Mouse (Mus musculus): Measurements from ENCODE around the gene Fbxo41. TPM values are rescaled to one million over a fixed set of nuclear protein-coding genes. Genes with fewer than 3 reads are reported as not detected.
"Not testable (repeated sequence)": the region's sequence is repeated elsewhere in the genome, so short reads cannot be mapped to it uniquely, and the experiment has no call there.

Fbxo41 gene
- polyA plus RNA-seq, 1 experiment from 2014 or later: 1.1 TPM

DNA sequence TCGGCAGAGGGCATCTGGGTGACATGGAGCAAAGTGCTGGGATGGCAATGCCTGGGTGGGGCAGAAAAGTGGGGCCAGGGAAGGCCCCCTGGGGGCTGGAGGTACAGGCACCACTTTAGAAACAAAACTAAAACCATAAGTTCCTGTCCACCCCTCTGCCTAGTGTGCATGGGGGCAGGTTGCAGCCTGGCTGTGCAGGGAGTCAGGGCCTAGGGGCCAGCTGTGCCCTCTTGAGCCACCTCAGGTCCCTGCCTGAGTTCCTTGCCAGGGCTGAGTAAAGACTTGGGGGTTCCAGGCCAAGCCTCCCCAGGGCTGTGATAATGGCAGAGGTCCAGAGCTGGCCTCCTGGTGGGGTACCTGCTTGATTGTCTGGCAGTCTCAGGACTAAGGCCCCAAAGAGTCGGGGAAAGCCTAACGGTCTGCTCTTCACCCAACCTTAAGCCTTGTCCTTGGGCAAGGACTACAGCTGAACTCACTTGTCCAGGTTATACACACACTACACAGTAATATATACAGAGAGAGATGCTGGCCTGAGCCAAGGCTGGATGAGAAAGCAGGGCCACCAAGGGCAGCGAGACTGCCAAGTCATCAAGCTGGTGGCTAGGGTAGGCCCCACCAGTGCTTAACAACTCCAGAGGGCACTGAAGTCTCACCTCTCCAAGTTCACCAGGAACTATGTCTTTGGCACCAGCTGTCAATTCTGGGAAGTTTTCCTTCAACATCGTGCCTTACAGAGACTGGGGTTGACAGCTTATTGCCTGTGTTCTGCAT, 32.9 kb downstream of the Fbxo41 start:
- no peak overlapping the region for H3K27ac ChIP-seq (ENCODE audit: low read depth, low read length)
- H3K9me3 ChIP-seq (ENCODE audit: control insufficient read depth, low read length): no peaks in the 10 kb centered on the region
- no peaks in the 10 kb centered on the region for H3K27me3 ChIP-seq (ENCODE audit: control insufficient read depth, insufficient read depth, low read length)
- peaks cover 27% of the 10 kb centered on the region for H3K36me3 ChIP-seq (ENCODE audit: control insufficient read depth, insufficient read depth, low read length)
- no peak overlapping the region for H3K9ac ChIP-seq (ENCODE audit: low read length)
- ATAC-seq (replicated peaks; ENCODE audit: low FRiP score) (no peak), DNase-seq (ENCODE audit: low spot score) (no peak)
- no peak overlapping the region for H3K4me3 ChIP-seq (ENCODE audit: low read depth, low read length)
- no peaks in the 10 kb centered on the region for H3K4me1 ChIP-seq (replicated peaks; ENCODE audit: control insufficient read depth, insufficient read depth, low read length)
- 85% methylated on average over 5 of the region's 5 CpGs for WGBS
- no peak overlapping the region for H3K4me2 ChIP-seq (ENCODE audit: low read depth, low read length, severe bottlenecking)

DNA sequence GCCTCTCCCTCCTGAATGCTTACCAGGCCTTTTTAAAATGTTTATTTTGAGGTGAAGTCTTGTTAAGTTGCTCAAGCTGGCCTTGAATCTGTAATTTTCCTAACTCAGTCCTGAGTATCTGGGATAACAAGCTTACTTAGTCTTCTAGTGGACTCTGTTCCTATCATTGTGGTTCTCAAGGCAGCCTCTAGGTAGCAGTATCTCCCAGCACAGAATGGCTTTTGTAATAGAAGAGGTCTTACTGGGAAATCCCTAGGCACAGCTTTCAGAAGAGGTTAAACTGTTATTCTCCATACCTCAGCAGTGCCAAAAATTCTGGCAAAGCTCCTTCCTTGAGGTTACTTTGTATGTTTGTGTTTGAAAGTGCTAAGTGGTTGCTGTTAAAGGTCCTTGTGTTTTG, 37.4 kb downstream of the Fbxo41 start:
- no peak for DNase-seq (ENCODE audit: low spot score)
- H3K27ac ChIP-seq (ENCODE audit: low read depth, low read length): no peak overlapping the region
- no peak for ATAC-seq (replicated peaks; ENCODE audit: low FRiP score)

DNA sequence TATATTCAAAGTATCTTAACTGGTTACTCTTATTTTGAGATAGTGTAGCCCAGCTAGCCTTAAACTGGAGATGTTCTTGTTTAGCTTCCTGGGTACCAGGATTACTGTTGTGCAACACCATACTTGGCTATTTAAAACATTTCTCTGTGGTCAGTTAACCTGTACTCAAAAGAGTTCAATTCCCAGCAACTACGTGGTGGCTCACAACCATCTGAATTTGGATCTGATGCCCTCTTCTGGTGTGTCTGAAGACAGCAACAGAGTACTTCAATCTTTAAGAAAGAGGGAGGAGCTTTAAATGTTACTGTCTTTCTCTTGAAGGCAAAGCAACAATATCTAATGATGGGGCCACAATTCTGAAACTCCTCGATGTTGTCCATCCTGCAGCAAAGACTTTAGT, 43.2 kb downstream of the Fbxo41 start:
- H3K9me3 ChIP-seq (ENCODE audit: control insufficient read depth, low read length): no peaks in the 10 kb centered on the region
- no peaks in the 10 kb centered on the region for H3K27me3 ChIP-seq (ENCODE audit: control insufficient read depth, insufficient read depth, low read length)
- H3K27ac ChIP-seq (ENCODE audit: low read depth, low read length): no peak overlapping the region
- no peaks in the 10 kb centered on the region for H3K4me1 ChIP-seq (replicated peaks; ENCODE audit: control insufficient read depth, insufficient read depth, low read length)
- ATAC-seq (replicated peaks; ENCODE audit: low FRiP score): no peak
- WGBS: 93% methylated on average over 2 of the region's 2 CpGs
- no peak overlapping the region for H3K9ac ChIP-seq (ENCODE audit: low read length)
- no peak for DNase-seq (ENCODE audit: low spot score)
- H3K36me3 ChIP-seq (ENCODE audit: control insufficient read depth, insufficient read depth, low read length): peaks cover 33% of the 10 kb centered on the region
- H3K4me3 ChIP-seq (ENCODE audit: low read depth, low read length): no peak overlapping the region
- H3K4me2 ChIP-seq (ENCODE audit: low read depth, low read length, severe bottlenecking): no peak overlapping the region

More for the DNA sequence above, 37.4 kb downstream of the Fbxo41 start:
- H3K4me3 ChIP-seq (ENCODE audit: low read depth, low read length): no peak overlapping the region
- no peaks in the 10 kb centered on the region for H3K27me3 ChIP-seq (ENCODE audit: control insufficient read depth, insufficient read depth, low read length)
- no peaks in the 10 kb centered on the region for H3K4me1 ChIP-seq (replicated peaks; ENCODE audit: control insufficient read depth, insufficient read depth, low read length)
- peaks cover 57% of the 10 kb centered on the region for H3K36me3 ChIP-seq (ENCODE audit: control insufficient read depth, insufficient read depth, low read length)
- no peak overlapping the region for H3K9ac ChIP-seq (ENCODE audit: low read length)
- H3K9me3 ChIP-seq (ENCODE audit: control insufficient read depth, low read length): no peaks in the 10 kb centered on the region
- no peak overlapping the region for H3K4me2 ChIP-seq (ENCODE audit: low read depth, low read length, severe bottlenecking)

DNA sequence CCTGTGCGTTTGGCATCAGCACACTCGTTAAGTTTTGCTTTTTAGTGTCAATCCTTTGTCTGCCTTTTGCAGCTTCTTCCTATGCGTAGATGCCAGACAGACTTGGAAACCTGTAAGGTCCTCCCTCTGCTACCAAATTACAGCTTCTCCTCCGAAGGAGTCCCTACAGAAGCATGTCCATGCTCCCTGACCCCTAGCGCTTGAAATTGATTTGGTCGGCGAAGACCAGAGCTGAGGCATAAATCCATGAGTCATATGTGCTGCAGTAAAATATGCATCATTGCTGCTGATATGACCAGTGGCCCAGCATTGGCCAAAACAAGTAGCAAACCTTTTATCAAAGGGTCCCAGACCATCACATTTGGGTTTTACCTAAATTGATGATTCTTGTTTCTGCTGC, 50.0 kb downstream of the Fbxo41 start:
- no peak overlapping the region for H3K27ac ChIP-seq (ENCODE audit: low read depth, low read length)
- peaks cover 10% of the 10 kb centered on the region for H3K4me1 ChIP-seq (replicated peaks; ENCODE audit: control insufficient read depth, insufficient read depth, low read length)
- no peaks in the 10 kb centered on the region for H3K9me3 ChIP-seq (ENCODE audit: control insufficient read depth, low read length)
- no peak for ATAC-seq (replicated peaks; ENCODE audit: low FRiP score)
- H3K36me3 ChIP-seq (ENCODE audit: control insufficient read depth, insufficient read depth, low read length): no peaks in the 10 kb centered on the region
- DNase-seq (ENCODE audit: low spot score): no peak
- peak overlapping the region; percentile 86 for H3K4me2 ChIP-seq (ENCODE audit: low read depth, low read length, severe bottlenecking)
- H3K9ac ChIP-seq (ENCODE audit: low read length): peak overlapping the region; percentile 92
- no peaks in the 10 kb centered on the region for H3K27me3 ChIP-seq (ENCODE audit: control insufficient read depth, insufficient read depth, low read length)
- 15% methylated on average over 7 of the region's 7 CpGs for WGBS
- H3K4me3 ChIP-seq (ENCODE audit: low read depth, low read length): peak overlapping the region; percentile 65

DNA sequence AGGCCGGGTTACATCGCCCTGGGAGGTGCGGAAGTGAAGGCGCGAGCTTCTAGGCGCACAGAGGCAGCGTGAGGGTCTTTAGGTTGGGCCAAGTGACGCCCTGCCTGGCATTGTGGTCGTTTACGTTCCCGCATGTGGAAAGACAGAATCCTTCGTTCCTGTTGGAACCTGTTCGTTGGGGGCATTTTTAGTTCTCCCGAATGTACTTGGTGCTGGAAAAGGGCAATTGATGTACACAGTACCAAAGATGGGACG, 50.5 kb downstream of the Fbxo41 start:
- H3K9ac ChIP-seq (ENCODE audit: low read length): peak overlapping the region; percentile 92
- peaks cover 10% of the 10 kb centered on the region for H3K4me1 ChIP-seq (replicated peaks; ENCODE audit: control insufficient read depth, insufficient read depth, low read length)
- no peaks in the 10 kb centered on the region for H3K36me3 ChIP-seq (ENCODE audit: control insufficient read depth, insufficient read depth, low read length)
- peak overlapping the region; percentile 86 for H3K4me2 ChIP-seq (ENCODE audit: low read depth, low read length, severe bottlenecking)
- 1% methylated on average over 15 of the region's 15 CpGs for WGBS
- no peaks in the 10 kb centered on the region for H3K27me3 ChIP-seq (ENCODE audit: control insufficient read depth, insufficient read depth, low read length)
- no peaks in the 10 kb centered on the region for H3K9me3 ChIP-seq (ENCODE audit: control insufficient read depth, low read length)
- no peak for ATAC-seq (replicated peaks; ENCODE audit: low FRiP score)
- peak overlapping the region; percentile 65 for H3K4me3 ChIP-seq (ENCODE audit: low read depth, low read length)
- no peak for DNase-seq (ENCODE audit: low spot score)
- peak overlapping the region; percentile 89 for H3K27ac ChIP-seq (ENCODE audit: low read depth, low read length)

DNA sequence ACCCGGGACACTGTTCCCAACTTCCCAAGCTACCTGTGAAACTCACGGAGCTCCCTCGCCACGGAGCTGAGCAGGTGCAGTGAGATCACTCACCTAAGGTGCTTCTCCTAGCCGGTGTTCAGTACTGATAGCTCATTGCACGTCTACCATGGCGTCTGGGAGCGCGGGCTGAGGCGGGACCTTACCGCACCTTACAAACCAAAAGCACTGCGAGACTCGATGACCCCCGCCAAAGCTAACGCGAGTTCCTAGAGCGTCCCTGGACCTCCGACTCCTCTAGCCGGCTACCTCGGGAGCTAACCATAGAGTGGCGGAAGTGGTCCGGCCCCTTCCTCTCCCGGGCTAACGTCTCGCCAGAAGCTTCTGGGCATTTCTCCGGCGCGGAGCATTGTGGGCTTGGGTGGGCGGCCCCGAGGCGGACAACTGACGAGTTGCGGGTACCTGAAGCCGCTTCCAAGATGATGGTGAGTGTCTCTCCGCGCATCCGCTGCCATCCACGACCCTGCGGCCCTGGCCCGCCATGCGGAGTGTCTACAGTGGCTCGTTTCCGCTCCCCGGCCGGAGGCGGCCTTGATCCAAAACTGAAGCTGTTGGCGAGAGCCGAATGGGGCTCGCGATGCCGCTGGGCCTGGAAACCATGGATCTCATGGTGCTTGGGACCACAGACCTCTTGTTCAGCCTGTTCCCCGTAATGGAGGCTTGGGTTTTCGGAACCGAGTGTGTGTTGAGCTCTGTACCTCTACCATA, 51.0 kb downstream of the Fbxo41 start, which contains the start of gene Pradc1:
Gene Pradc1 (minus strand): TSS at position 307 of the 747 bp plus-strand sequence.
- Histone ChIP-seq H3K9ac (ENCODE audit: low read length) (peak within 1 kb of the TSS; percentile 92), H3K9me3 (ENCODE audit: control insufficient read depth, low read length) (no peaks in the 10 kb centered on the region), H3K27me3 (ENCODE audit: control insufficient read depth, insufficient read depth, low read length) (no peaks in the 10 kb centered on the region), H3K27ac (ENCODE audit: low read depth, low read length) (peak within 1 kb of the TSS; percentile 89), H3K4me3 (ENCODE audit: low read depth, low read length) (peak within 1 kb of the TSS; percentile 65), H3K36me3 (ENCODE audit: control insufficient read depth, insufficient read depth, low read length) (no peaks in the 10 kb centered on the region), H3K4me2 (ENCODE audit: low read depth, low read length, severe bottlenecking) (peak within 1 kb of the TSS; percentile 86), H3K4me1 (replicated peaks; ENCODE audit: control insufficient read depth, insufficient read depth, low read length) (peaks cover 10% of the 10 kb centered on the region)
- DNase-seq (ENCODE audit: low spot score) (peak; percentile 99), ATAC-seq (replicated peaks; ENCODE audit: low FRiP score) (peak; percentile 91)
- under 1% methylated on average over 54 of the region's 54 CpGs for WGBS

DNA sequence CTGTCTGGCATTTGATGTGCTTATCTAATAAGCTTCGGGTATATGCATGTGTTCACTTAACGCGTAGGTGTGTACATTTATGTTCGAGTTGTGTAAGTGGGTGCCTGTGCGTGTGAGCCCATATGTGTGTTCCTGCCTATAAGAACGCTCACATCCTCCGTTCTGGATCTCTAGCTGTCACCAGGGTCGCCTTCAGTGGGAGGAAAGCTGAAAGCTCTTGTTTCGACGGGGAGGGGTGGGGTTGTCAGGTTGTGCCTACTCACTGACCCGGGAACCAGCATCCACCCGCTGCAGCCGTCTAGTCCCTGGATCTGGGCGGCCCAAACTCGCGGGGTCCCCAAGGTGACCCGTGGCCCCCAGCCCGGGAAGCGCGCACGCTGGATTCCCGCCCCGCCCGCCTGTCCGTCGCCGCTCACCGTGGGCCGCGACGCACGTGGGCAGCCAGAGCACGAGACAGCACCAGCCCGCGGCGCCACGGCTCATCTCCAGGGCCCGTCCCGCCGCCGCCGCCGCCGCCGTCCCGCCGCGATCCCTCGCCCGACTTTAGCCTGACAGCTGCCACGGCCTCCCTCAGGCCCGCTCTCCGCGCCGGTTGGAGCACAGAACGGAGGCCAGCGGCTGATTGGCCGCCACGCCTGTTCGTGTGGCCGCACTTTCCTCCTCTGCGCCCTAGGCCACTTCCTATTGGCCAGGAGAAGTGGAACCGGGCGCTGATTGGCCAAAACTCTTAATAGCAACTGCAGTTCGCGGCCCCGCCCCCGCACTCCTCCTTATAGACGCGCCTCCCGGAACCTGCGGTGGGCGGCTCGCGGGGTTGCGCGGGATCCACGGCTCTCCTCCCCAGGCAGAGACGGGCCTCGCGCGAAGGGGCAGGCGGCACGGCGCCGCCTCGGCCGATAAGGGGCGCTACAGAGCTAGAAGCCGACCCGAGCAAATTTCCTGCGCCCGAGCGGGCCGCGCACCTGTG, 51.8 kb downstream of the Fbxo41 start, which contains the start of gene Cct7:
Gene Cct7 (plus strand): TSS at position 818 of the 967 bp plus-strand sequence.
- Histone ChIP-seq H3K9ac (ENCODE audit: low read length) (peak within 1 kb of the TSS; percentile 92), H3K27ac (ENCODE audit: low read depth, low read length) (peak within 1 kb of the TSS; percentile 89), H3K9me3 (ENCODE audit: control insufficient read depth, low read length) (no peaks in the 10 kb centered on the region), H3K4me2 (ENCODE audit: low read depth, low read length, severe bottlenecking) (peak within 1 kb of the TSS; percentile 86), H3K27me3 (ENCODE audit: control insufficient read depth, insufficient read depth, low read length) (no peaks in the 10 kb centered on the region), H3K4me1 (replicated peaks; ENCODE audit: control insufficient read depth, insufficient read depth, low read length) (peaks cover 10% of the 10 kb centered on the region), H3K36me3 (ENCODE audit: control insufficient read depth, insufficient read depth, low read length) (no peaks in the 10 kb centered on the region), H3K4me3 (ENCODE audit: low read depth, low read length) (peak within 1 kb of the TSS; percentile 65)
- DNase-seq (ENCODE audit: low spot score) (peak; percentile 99), ATAC-seq (replicated peaks; ENCODE audit: low FRiP score) (peak; percentile 96)
- 3% methylated on average over 90 of the region's 96 CpGs for WGBS

DNA sequence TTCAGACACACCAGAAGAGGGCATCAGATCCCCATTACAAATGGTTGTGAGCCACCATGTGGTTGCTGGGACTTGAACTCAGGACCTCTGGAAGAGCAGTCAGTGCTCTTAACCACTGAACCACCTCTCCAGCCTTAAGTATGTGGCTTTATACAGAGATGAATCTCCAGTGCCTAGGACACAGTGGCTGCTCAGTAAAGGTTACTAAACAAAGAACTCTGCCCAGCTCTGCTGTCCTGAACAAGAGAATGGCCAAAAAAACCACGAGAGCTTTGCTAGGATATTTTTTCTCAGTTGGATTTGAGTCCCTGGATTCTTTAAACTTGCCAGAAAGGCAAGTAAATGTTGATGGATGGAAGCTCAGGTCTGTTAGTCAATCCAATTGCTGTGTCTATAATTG, 52.7 kb downstream of the Fbxo41 start:
- DNase-seq (ENCODE audit: low spot score); ATAC-seq (replicated peaks; ENCODE audit: low FRiP score); H3K27ac ChIP-seq (ENCODE audit: low read depth, low read length); H3K9me3 ChIP-seq (ENCODE audit: control insufficient read depth, low read length); H3K4me3 ChIP-seq (ENCODE audit: low read depth, low read length); H3K9ac ChIP-seq (ENCODE audit: low read length); H3K27me3 ChIP-seq (ENCODE audit: control insufficient read depth, insufficient read depth, low read length); H3K36me3 ChIP-seq (ENCODE audit: control insufficient read depth, insufficient read depth, low read length): not testable (repeated sequence)
- peaks cover 10% of the 10 kb centered on the region for H3K4me1 ChIP-seq (replicated peaks; ENCODE audit: control insufficient read depth, insufficient read depth, low read length)
- H3K4me2 ChIP-seq (ENCODE audit: low read depth, low read length, severe bottlenecking): peak overlapping the region; percentile 82; the same call in 1 of the 2 replicates
- 67% methylated on average over 1 of the region's 1 CpGs for WGBS
